Mouse (Mus musculus) embryonic fibroblast, embryonic 13.5 days (primary cell): ENCODE data around the gene Nek9.

Experiments
- CTCF ChIP-seq: IDR thresholded peaks from 2 replicates; pipeline ENCODE4 v1.5.1; 2011; ENCODE audit warnings: mild to moderate bottlenecking, control low read depth, low read length, moderate library complexity, borderline replicate concordance; ENCODE audit not compliant: insufficient read depth
- POLR2A ChIP-seq: IDR thresholded peaks from 2 replicates; pipeline ENCODE4 v1.6.1; 2011; ENCODE audit warnings: low read depth, mild to moderate bottlenecking, control low read depth, low read length, moderate library complexity

GRCm38 (mm10) chr12:85280845-85281651 is 58.1 kb downstream of the Nek9 start:
- no peak for TF ChIP-seq CTCF
- no peak for TF ChIP-seq POLR2A
